Mouse (Mus musculus) gastrocnemius, postnatal 14 days (tissue): Measurements from ENCODE around the gene E330021D16Rik. TPM values are rescaled to one million over a fixed set of nuclear protein-coding genes. Genes with fewer than 3 reads are reported as not detected.

ENCODE experiments used
- DNase-seq: peaks from one replicate; pipeline ENCODE4 v3.0.0; 2021; ENCODE audit warnings: mixed read lengths
- intact Hi-C: fragments of 180-260 bp; cut with DNase I; formaldehyde crosslinking; loops from one replicate; pipeline ENCODE4 v1.15.1; 2025; ENCODE audit warnings: low total_unique reads
- total RNA-seq, 2 experiments: library from RNA; stranded (reverse); gene quantifications; 2 replicates each; pipeline ENCODE4 v1.2.3; 2021

Gene E330021D16Rik
- total RNA-seq, 2 experiments from 2014 or later, result not detected

GRCm38 (mm10) chr6:136353399-136354184 is 61.8 kb downstream of the E330021D16Rik start:
- DNase-seq, result peak; percentile 51
- intact Hi-C loops, result loop anchor here (2.0 to 5.0 kb wide), 2 partner anchors 445 to 906 kb away; no protein-coding TSS in a partner anchor

Other genes starting within 250 kb of the E330021D16Rik start
- gene Grin2b, start 242.1 kb downstream of the E330021D16Rik start, total RNA-seq, result under 1 TPM; 0.04 to 0.14 TPM
- gene Gm8994, start 88.0 kb downstream of the E330021D16Rik start, total RNA-seq, result not detected
- gene Atf7ip, start 90.6 kb upstream of the E330021D16Rik start, total RNA-seq, result 10 to 100 TPM; 32.8 to 51.9 TPM
- gene Plbd1, start 246.4 kb upstream of the E330021D16Rik start, total RNA-seq, result 10 to 100 TPM; 12.2 to 14.9 TPM